Mouse (Mus musculus) hindbrain, embryonic 15.5 days (tissue): Measurements from ENCODE around the gene Stab1. TPM values are rescaled to one million over a fixed set of nuclear protein-coding genes. Genes with fewer than 3 reads are reported as not detected.

Source experiments
- ATAC-seq: fragments of 200-750 bp; cut with Nextera tagmentation; 2 replicates; pipeline ENCODE4 v1.8.0; 2017; ENCODE audit warnings: low read depth, moderate number of reproducible peaks, moderate TSS enrichment; ENCODE audit not compliant: low FRiP score
- H3K27ac ChIP-seq: fragments of 300-500 bp; sonication (generic); replicated peaks from 2 replicates; pipeline ENCODE4 v1.5.1; 2015; ENCODE audit warnings: mild to moderate bottlenecking, inconsistent platforms
- H3K27me3 ChIP-seq: fragments of 300-500 bp; sonication (generic); 2 replicates; pipeline ENCODE4 v1.6.1; 2015; ENCODE audit warnings: control low read depth, inconsistent platforms
- H3K36me3 ChIP-seq: fragments of 300-500 bp; sonication (generic); 2 replicates; pipeline ENCODE4 v1.6.1; 2015; ENCODE audit warnings: control low read depth, inconsistent platforms
- H3K4me1 ChIP-seq: fragments of 300-500 bp; sonication (generic); replicated peaks from 2 replicates; pipeline ENCODE4 v1.6.1; 2015; ENCODE audit warnings: control low read depth, inconsistent platforms
- H3K4me2 ChIP-seq: fragments of 300-500 bp; sonication (generic); 2 replicates; pipeline ENCODE4 v1.6.1; 2015; ENCODE audit warnings: moderate library complexity, mild to moderate bottlenecking, inconsistent platforms
- H3K4me3 ChIP-seq: fragments of 300-500 bp; sonication (generic); 2 replicates; pipeline ENCODE4 v1.5.1; 2015; ENCODE audit warnings: mild to moderate bottlenecking, inconsistent platforms
- H3K9ac ChIP-seq: fragments of 300-500 bp; sonication (generic); 2 replicates; pipeline ENCODE4 v1.6.1; 2015; ENCODE audit warnings: inconsistent platforms
- H3K9me3 ChIP-seq: fragments of 300-500 bp; sonication (generic); 2 replicates; pipeline ENCODE4 v1.6.1; 2016; ENCODE audit warnings: control low read depth, inconsistent platforms
- WGBS: fragments of 180-500 bp; shearing (Covaris S2); methylation state at CpG from one replicate; pipeline ENCODE4 v1.1.7; 2015; 5-methylcytosine and 5-hydroxymethylcytosine counted together
- polyA plus RNA-seq: library from polyadenylated mRNA; unstranded; fragments of >200 nt; fragmentation: Nextera tagmentation; extraction: Ambion mirVana; gene quantifications from 2 replicates; pipeline ENCODE4 v1.2.1, GENCODE M21; 2015

Gene Stab1
- polyA plus RNA-seq, 1 experiment from 2014 or later = 20.9 TPM

DNA sequence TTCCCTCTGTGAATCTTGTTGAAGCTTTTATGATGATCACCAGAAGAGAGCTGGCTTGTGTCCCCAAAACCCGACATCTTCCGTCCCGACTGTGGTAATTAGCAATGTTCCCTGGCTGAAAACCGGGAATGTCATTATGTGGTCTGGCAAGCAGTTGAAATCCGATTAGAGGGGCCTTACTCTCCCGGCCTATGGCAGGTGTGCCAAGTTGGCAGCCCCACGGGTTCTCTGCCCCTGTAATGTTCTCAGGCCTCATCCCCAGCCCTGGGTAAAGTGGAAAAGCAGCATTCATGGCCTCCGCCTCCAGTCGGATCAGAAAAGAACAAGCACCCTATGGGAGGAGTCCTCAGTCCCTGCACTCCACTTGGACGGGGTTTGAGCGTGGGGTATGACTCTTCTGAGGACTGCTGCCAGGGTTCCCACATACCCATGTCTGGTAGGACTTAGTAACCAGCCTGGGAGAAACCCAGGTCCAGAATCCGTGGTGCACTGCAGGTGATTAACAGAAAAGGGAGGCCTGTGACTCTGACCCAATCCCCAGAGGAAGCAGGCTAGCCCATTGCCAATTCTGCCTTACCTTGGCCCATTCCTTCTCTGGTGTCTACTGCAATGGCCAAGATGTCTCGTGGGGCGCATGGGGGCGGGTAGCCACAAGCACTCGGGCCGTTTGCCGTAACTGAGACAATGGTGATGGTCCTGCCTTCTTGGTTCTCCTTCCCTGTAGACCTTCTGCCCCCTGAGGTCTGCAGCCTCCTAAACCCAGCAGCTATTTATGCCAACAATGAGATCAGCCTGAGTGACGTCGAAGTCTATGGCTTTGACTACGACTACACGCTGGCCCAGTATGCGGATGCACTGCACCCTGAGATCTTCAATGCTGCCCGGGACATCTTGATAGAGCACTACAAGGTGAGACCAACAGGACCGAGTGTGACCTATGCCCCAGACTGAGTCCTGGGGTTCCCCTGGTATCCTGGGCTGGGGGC, 34.1 kb downstream of the Stab1 start:
- peaks cover 54% of the 10 kb centered on the region for H3K4me1 ChIP-seq
- peak overlapping the region; percentile 31; the same call in 1 of the 2 replicates for H3K27ac ChIP-seq
- H3K9ac ChIP-seq = no peak overlapping the region
- H3K36me3 ChIP-seq = peaks cover 30% of the 10 kb centered on the region
- no peak overlapping the region for H3K4me2 ChIP-seq
- no peak for ATAC-seq
- no peaks in the 10 kb centered on the region for H3K9me3 ChIP-seq
- WGBS = 76% methylated on average over 25 of the region's 25 CpGs
- H3K27me3 ChIP-seq = no peaks in the 10 kb centered on the region
- H3K4me3 ChIP-seq = no peak overlapping the region

DNA sequence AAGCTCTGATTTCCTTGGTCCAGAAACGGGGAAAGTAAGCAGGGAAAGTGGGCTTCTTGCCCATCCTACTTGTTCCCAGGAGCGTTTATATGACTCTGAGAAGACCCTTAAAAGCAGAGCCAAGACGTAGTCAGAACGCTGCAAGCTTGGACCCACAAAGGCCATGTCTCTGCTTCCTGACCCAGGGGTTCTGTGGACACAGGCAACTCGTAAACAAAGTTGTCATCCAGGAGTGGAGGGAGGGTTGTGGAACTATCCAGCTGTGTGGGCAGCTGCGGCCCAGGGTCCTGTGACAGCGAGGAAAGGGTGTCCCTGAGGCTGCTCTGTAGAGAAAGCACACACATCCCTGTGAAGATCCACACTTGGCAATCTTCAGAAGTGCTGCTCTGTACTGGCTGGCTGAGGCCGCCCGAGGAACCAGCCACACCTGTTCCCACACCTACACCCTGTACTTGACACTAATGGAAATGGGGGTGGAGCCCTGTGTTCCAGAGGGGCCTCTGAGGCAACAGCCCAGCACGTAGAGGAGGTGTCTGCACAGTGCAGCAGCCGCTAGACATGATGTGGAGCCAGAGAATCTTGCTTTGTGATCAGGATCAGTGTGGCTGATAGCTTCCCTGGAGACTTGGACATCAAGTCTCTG, 35.3 kb downstream of the Stab1 start:
- Histone ChIP-seq H3K4me1 (peaks cover 60% of the 10 kb centered on the region), H3K4me3 (no peak overlapping the region), H3K9me3 (no peaks in the 10 kb centered on the region), H3K27ac (peak overlapping the region; percentile 31; the same call in 1 of the 2 replicates), H3K4me2 (peak overlapping the region; percentile 69), H3K36me3 (peaks cover 21% of the 10 kb centered on the region), H3K27me3 (no peaks in the 10 kb centered on the region), H3K9ac (no peak overlapping the region)
- 69% methylated on average over 11 of the region's 11 CpGs for WGBS
- ATAC-seq = no peak

DNA sequence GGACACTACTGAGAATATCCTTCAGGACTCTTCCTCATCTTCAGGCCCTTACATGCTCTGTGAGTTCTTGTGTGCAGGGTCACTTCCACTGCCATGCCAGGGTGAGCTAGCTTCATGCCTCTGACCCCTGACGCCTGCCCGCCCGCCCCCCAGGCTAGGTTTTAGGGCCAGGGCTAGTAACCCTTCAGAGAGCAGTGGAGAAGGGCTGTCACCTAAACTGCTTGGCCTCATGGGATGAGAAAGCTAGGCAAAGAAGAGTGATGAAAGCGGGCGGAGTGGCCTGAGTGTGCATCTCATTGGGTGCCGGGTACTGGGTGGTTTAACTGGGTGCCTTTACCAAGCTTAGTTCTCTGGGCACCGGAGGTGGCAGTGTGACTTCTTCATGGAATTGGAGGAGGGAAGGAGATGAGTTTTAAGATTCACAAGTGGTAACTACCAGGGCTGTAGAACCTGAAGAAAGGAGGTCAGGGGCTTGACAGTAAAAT, 35.9 kb downstream of the Stab1 start:
- no peaks in the 10 kb centered on the region for H3K27me3 ChIP-seq
- H3K9ac ChIP-seq = no peak overlapping the region
- H3K4me2 ChIP-seq = peak overlapping the region; percentile 69
- H3K36me3 ChIP-seq = peaks cover 21% of the 10 kb centered on the region
- H3K4me3 ChIP-seq = peak overlapping the region; percentile 81; the same call in 1 of the 2 replicates
- H3K9me3 ChIP-seq = no peaks in the 10 kb centered on the region
- peaks cover 59% of the 10 kb centered on the region for H3K4me1 ChIP-seq
- no peak overlapping the region for H3K27ac ChIP-seq
- ATAC-seq = no peak
- 84% methylated on average over 7 of the region's 7 CpGs for WGBS

DNA sequence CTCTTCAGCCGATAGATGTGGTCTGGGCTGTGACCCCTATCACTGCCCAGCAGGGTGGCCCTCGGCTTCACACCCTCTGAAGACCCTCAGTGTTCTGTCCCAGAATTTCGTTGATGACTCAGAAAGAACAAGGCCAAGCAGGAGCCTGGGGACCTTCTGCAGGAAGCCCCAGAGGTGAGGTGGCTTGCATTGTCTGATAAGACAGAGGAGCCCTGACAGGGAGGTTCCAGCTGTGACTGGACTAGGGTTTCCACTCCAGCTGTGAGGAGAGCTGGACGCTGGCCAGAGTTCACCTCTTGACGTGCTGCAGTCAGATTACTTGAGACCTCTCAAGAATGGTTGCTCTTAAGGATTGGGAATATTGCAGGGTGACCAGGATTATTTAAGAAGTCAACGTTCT, 36.4 kb downstream of the Stab1 start:
- peaks cover 63% of the 10 kb centered on the region for H3K4me1 ChIP-seq
- WGBS = 14% methylated on average over 6 of the region's 6 CpGs
- H3K27me3 ChIP-seq = no peaks in the 10 kb centered on the region
- H3K36me3 ChIP-seq = peaks cover 16% of the 10 kb centered on the region
- peak overlapping the region; percentile 77; the same call in 1 of the 2 replicates for H3K9ac ChIP-seq
- peak overlapping the region; percentile 81 for H3K4me3 ChIP-seq
- H3K27ac ChIP-seq = no peak overlapping the region
- H3K9me3 ChIP-seq = no peaks in the 10 kb centered on the region
- H3K4me2 ChIP-seq = peak overlapping the region; percentile 69
- ATAC-seq = no peak

DNA sequence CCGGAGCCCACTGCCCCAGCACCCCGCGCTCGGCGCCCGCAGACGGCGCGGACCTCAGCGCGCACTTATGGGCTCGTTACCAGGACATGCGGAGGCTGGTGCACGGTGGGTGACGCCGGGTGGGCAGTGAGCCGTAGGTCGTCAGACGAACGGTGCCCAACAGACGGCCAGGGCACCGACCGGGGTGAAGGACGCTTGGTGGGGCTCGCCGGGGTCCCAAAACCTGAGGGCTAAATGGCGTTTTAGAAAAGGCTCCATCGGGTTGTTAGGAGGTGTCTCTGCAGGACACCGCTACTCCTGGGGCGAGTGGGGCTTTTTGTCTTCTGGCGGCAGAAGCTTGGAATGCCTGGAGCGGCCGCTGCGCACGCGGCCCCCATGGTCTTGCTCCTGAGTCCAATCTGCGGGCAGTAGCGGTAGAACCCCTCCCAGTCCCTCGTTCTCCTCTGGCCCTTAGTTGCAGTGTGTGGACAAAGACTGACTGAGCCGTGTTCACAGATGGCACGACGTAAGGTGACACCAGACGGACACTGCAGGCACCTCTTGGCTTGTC, 37.1 kb downstream of the Stab1 start:
- no peaks in the 10 kb centered on the region for H3K9me3 ChIP-seq
- peak overlapping the region; percentile 69 for H3K4me2 ChIP-seq
- peak; percentile 4; the same call in 1 of the 2 replicates for ATAC-seq
- H3K27ac ChIP-seq = peak overlapping the region; percentile 87
- peak overlapping the region; percentile 77 for H3K9ac ChIP-seq
- peaks cover 11% of the 10 kb centered on the region; the same call in 1 of the 2 replicates for H3K36me3 ChIP-seq
- H3K4me1 ChIP-seq = peaks cover 70% of the 10 kb centered on the region
- peak overlapping the region; percentile 81 for H3K4me3 ChIP-seq
- no peaks in the 10 kb centered on the region for H3K27me3 ChIP-seq
- WGBS = under 1% methylated on average over 41 of the region's 43 CpGs

DNA sequence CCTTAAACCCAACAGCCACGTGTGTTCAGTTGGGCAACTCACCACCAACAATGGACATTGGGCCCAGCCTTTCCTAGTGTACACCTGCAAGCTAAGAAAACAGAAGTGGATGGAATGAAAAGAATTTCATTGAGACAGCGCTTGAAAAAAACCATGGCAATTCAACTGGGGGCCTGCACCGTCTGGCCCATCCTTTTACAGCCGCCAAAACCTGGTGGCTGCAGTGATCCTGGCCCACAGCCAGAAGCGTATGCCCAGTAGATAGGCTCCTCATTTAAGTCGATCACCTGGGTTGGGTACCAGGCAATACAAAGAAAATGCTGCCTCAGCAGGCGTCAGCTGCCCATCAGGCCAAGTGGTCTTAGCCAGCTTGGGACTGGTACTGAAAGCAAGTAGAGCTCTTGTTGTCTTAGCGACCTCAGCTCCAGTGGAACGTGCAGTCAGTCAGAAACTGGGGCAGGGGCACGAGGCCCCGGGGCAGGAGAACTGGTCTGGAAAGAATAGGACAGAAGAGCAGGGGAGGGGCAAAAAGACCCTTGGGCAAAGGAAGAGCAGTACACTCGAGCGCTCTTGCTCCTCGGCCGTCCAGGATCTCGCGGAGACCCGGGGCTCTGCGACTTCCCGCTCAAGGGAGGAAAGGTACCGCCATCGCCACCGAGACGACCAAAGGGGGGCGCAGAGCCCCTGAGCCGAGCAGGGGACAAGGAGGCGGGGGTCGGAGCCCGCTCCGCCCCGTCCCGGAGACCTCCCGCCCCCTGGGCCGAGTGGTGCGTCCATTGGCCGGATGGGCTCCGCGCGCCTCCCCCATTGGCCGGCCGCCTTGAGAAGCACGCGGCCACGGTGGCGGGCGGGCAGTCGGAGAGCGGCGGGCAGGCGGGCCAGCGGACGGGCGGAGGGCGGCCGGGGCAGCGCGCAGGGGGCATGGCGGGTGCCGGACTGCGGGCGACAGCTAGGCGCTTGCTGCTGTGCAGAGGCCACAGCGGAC, 37.9 kb downstream of the Stab1 start, which contains the start of gene Nt5dc2:
Gene Nt5dc2, plus strand, starts transcription at position 818 of the 985 bp plus-strand sequence.
- no peaks in the 10 kb centered on the region for H3K27me3 ChIP-seq
- ATAC-seq = peak; percentile 81
- H3K36me3 ChIP-seq = peaks cover 3% of the 10 kb centered on the region; the same call in 1 of the 2 replicates
- WGBS = 4% methylated on average over 56 of the region's 63 CpGs
- peaks cover 75% of the 10 kb centered on the region for H3K4me1 ChIP-seq
- H3K27ac ChIP-seq = peak within 1 kb of the TSS; percentile 87
- no peaks in the 10 kb centered on the region for H3K9me3 ChIP-seq
- peak within 1 kb of the TSS; percentile 81 for H3K4me3 ChIP-seq
- peak within 1 kb of the TSS; percentile 77 for H3K9ac ChIP-seq
- H3K4me2 ChIP-seq = peak within 1 kb of the TSS; percentile 69

DNA sequence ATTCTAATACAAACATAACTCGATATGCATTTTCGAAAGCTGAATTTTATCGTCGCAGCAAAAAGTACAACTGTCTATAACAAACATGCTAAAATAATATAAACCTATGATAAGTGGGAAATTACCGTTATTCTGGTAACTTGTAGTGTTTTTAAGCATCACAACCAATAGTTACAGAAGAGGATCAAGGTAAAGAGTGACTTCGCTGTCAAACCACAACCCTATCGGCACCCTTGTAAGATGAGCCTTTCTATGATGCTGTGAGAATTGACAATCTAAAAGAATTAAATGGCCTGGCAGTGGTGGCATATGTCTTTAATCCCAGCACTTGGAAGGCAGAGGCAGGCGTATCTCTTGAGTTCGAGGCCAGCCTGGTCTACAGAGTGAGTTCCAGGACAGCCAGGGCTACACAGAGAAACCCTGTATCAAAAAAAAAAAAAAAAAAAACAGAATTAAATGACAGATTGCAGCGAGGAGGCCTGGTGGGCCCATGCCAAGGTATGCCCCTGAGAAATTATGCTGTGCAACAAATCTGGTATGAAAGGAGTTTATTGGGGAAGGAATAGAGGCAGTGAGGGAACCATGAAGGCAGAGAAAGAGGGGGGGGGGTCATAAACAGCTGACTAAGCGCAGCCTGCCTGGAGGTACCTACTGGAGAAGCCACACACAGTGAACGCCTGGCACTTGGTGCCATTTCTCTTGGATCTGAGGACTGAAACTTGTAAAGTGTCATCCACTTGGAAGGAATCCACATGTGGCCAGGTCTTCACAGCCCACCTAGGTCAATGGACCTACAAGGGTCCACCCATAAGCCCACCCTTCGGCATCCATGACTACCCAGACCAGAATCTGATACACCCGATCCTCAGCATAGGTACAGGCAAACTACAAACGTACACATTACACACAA, 38.9 kb downstream of the Stab1 start:
- no peaks in the 10 kb centered on the region for H3K36me3 ChIP-seq
- peaks cover 75% of the 10 kb centered on the region for H3K4me1 ChIP-seq
- no peaks in the 10 kb centered on the region for H3K27me3 ChIP-seq
- H3K4me3 ChIP-seq = peak overlapping the region; percentile 71
- no peaks in the 10 kb centered on the region for H3K9me3 ChIP-seq
- peak overlapping the region; percentile 95 for H3K4me2 ChIP-seq
- ATAC-seq = no peak
- WGBS = 63% methylated on average over 15 of the region's 15 CpGs
- peak overlapping the region; percentile 28; the same call in 1 of the 2 replicates for H3K9ac ChIP-seq
- peak overlapping the region; percentile 87 for H3K27ac ChIP-seq

DNA sequence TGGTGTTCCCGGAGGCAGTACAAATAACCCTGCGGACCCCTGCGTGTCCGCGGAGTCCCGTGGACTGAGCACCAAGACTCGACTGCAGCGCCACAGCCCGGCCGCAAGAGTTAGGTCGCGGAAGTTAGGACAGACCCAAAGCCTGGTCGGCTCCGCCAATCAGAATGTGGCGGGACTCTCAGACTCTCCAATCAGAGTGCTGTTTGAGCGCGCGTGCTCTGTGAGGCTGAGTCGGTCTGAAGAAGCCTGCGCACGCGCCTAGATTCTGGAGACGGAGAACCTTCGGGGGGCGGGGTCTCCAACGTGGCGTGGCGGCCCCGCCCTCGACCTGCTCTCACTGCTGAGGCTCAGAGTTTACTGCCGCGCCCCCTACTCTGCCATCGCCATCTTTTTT, 39.6 kb downstream of the Stab1 start, which contains the start of gene Smim4:
Gene Smim4, minus strand, starts transcription at position 131 of the 394 bp plus-strand sequence.
- ATAC-seq = peak; percentile 96
- Histone ChIP-seq H3K27ac (peak within 1 kb of the TSS; percentile 87), H3K27me3 (no peaks in the 10 kb centered on the region), H3K36me3 (no peaks in the 10 kb centered on the region), H3K4me2 (peak within 1 kb of the TSS; percentile 95), H3K4me3 (peak within 1 kb of the TSS; percentile 71), H3K4me1 (peaks cover 67% of the 10 kb centered on the region), H3K9me3 (no peaks in the 10 kb centered on the region), H3K9ac (peak within 1 kb of the TSS; percentile 71)
- under 1% methylated on average over 33 of the region's 33 CpGs for WGBS

DNA sequence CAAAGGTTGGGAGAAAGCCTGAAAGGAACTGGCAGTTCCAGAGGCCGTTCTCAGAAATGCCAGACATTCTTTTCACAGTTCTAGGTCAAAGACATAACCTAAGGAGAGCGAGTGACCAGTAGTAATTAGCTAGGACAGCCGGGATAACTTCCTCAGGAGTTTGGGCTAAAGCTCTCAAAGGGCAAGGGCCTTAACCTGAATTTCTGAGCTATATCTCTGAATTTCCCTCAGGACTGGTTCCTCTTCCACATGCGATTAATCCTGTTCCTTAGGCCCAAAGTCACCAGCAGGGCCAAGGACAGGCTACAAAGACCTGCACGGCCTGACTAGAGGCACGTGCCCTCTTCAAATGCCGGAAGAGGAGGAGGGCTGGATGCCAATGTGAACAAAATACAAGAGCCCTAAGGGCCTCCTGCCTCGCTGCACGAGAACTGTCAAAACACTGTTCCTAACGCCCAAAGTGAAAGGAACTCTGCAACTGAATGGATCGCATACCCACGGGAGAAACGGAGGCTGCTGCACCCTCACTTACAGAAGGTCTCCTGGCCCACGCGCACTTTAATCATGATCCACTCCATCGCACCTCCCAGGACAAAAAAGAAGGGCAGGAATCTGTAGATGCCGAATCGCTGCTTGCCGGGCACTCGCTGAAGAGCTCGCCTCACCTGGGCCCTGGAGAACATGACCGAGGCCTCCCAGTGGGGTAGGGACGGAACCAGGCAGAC, 40.2 kb downstream of the Stab1 start:
- peaks cover 62% of the 10 kb centered on the region for H3K4me1 ChIP-seq
- peak overlapping the region; percentile 71 for H3K9ac ChIP-seq
- ATAC-seq = no peak
- peak overlapping the region; percentile 79 for H3K27ac ChIP-seq
- H3K36me3 ChIP-seq = no peaks in the 10 kb centered on the region
- peak overlapping the region; percentile 95 for H3K4me2 ChIP-seq
- H3K27me3 ChIP-seq = no peaks in the 10 kb centered on the region
- 3% methylated on average over 23 of the region's 23 CpGs for WGBS
- no peaks in the 10 kb centered on the region for H3K9me3 ChIP-seq
- peak overlapping the region; percentile 71 for H3K4me3 ChIP-seq
